Mouse (Mus musculus) stomach, embryonic 14.5 days (tissue): ENCODE data around the gene Ensa. TPM values are rescaled to one million over a fixed set of nuclear protein-coding genes. Genes with fewer than 3 reads are reported as not detected.

Source experiments
- ATAC-seq: fragments of 200-750 bp; cut with Nextera tagmentation; 2 replicates; pipeline ENCODE4 v1.8.0; 2017; ENCODE audit warnings: low read depth, moderate TSS enrichment; ENCODE audit not compliant: insufficient number of reproducible peaks, insufficient read depth, low FRiP score
- H3K27ac ChIP-seq: fragments of 300-500 bp; sonication (generic); 2 replicates; pipeline ENCODE4 v1.5.1; 2014; ENCODE audit warnings: mild to moderate bottlenecking, low read length, moderate library complexity, mixed read lengths
- H3K27me3 ChIP-seq: fragments of 300-500 bp; sonication (generic); 2 replicates; pipeline ENCODE4 v1.6.1; 2014; ENCODE audit warnings: low read length, control low read depth, mixed read lengths; ENCODE audit not compliant: control insufficient read depth, insufficient read depth
- H3K36me3 ChIP-seq: fragments of 300-500 bp; sonication (generic); 2 replicates; pipeline ENCODE4 v1.6.1; 2014; ENCODE audit warnings: mild to moderate bottlenecking, control low read depth, low read length, moderate library complexity, mixed read lengths; ENCODE audit not compliant: control insufficient read depth, insufficient read depth
- H3K4me1 ChIP-seq: fragments of 300-500 bp; sonication (generic); 2 replicates; pipeline ENCODE4 v1.6.1; 2014; ENCODE audit warnings: low read length, control low read depth, mixed read lengths; ENCODE audit not compliant: control insufficient read depth, insufficient read depth
- H3K4me2 ChIP-seq: fragments of 300-500 bp; sonication (generic); replicated peaks from 2 replicates; pipeline ENCODE4 v1.6.1; 2014; ENCODE audit warnings: low read depth, low read length, control low read depth
- H3K4me3 ChIP-seq: fragments of 300-500 bp; sonication (generic); 2 replicates; pipeline ENCODE4 v1.5.1; 2014; ENCODE audit warnings: low read depth, low read length, control low read depth
- H3K9ac ChIP-seq: fragments of 300-500 bp; sonication (generic); replicated peaks from 2 replicates; pipeline ENCODE4 v1.6.1; 2014; ENCODE audit warnings: low read depth, mild to moderate bottlenecking, control low read depth, low read length, moderate library complexity, mixed read lengths
- H3K9me3 ChIP-seq: fragments of 300-500 bp; sonication (generic); 2 replicates; pipeline ENCODE4 v1.6.1; 2016; ENCODE audit warnings: low read depth, low read length, control low read depth; ENCODE audit not compliant: control insufficient read depth
- WGBS: fragments of 180-500 bp; shearing (Covaris S2); extraction: QIAGEN DNeasy Blood & Tissue Kit; methylation state at CpG from one replicate; pipeline ENCODE4 v1.1.7; 2014; 5-methylcytosine and 5-hydroxymethylcytosine counted together
- polyA plus RNA-seq: library from polyadenylated mRNA; unstranded; fragments of >200 nt; fragmentation: Nextera tagmentation; extraction: Ambion mirVana; gene quantifications from 2 replicates; pipeline ENCODE4 v1.2.1, GENCODE M21; 2014

Ensa gene
- polyA plus RNA-seq, 1 experiment from 2014 or later = 76.3 TPM

DNA sequence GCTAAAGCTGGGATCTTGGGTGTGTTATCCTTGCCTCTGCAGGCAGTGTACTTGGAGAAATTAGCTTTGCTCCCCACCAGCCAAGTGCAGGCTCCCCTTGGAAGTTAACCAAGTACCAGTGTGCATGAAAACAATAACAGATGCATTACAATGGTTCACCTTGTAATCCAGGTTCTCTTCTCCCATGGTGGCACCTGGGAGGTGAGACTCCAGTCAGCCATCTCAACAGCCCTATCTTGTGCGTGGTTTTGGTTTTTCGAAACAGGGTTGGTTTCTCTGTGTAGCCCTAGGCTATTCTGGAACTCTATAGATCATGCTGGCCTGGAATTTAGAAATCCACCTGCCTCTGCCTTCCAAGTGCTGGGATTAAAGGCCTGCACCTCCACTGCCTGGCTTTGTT is 38.7 kb downstream of the Ensa start:
- WGBS = 89% methylated on average over 2 of the region's 2 CpGs
- peaks cover 39% of the 10 kb centered on the region for H3K36me3 ChIP-seq
- no peaks in the 10 kb centered on the region for H3K9me3 ChIP-seq
- H3K4me3 ChIP-seq = no peak overlapping the region
- no peak overlapping the region for H3K9ac ChIP-seq
- H3K27ac ChIP-seq = peak overlapping the region; percentile 23; the same call in 1 of the 2 replicates
- H3K4me2 ChIP-seq = no peak overlapping the region
- ATAC-seq = no peak
- H3K27me3 ChIP-seq = no peaks in the 10 kb centered on the region
- H3K4me1 ChIP-seq = peaks cover 63% of the 10 kb centered on the region

DNA sequence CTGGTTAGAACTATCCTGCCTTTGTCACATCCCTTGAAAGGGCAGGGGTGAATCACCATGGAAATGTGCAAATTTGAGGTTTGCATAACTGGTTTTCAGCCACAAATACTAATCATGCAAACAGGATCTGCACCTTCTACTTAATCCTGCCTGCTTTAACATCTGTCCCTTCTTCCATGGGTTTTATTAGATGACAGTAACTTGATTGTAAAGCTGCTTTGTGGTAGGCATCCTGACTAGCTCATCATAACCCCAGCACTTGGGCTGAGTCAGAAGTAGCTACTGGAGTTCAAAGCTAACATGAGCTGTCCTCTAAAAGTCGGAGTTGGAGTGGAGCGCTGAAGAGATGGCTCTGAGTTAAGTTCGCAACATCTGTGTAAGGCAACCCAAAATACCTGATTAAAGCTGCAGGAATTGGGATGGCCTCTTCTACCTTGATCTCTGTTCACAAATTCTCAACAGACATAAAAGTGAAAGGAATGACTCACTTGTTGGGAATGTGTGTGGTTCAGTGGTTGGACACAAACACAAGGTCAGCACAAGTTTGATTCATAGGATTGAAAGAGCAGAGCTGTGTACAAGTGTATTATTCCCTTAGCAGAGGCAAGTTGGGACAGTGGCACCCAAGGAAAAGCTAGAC is 39.3 kb downstream of the Ensa start:
- H3K27me3 ChIP-seq = no peaks in the 10 kb centered on the region
- H3K4me1 ChIP-seq = peaks cover 67% of the 10 kb centered on the region
- WGBS = 81% methylated on average over 3 of the region's 3 CpGs
- peak overlapping the region; percentile 33; the same call in 1 of the 2 replicates for H3K27ac ChIP-seq
- no peak overlapping the region for H3K4me3 ChIP-seq
- peaks cover 41% of the 10 kb centered on the region for H3K36me3 ChIP-seq
- no peak overlapping the region for H3K4me2 ChIP-seq
- no peak for ATAC-seq
- no peak overlapping the region for H3K9ac ChIP-seq
- H3K9me3 ChIP-seq = no peaks in the 10 kb centered on the region

DNA sequence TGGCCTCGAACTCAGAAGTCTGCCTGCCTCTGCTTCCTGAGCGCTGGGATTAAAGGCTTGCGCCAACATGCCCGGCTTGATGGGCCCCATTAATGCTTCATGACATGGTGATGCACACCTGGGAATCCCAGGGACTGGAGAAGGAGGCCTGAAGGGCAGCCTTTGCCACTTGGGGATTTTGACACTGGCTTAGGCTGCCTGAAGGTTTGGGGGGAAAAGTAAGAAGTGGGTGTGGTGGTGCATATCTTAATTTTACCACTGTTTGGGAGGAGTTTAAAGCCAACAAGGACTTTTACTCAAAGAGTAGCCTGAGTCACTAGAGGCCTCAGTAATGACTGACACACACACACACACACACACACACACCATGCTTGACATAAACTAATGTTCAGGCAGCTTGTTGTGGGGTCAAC is 40.2 kb downstream of the Ensa start:
- Histone ChIP-seq H3K36me3 (peaks cover 46% of the 10 kb centered on the region), H3K4me1 (peaks cover 67% of the 10 kb centered on the region), H3K27me3 (no peaks in the 10 kb centered on the region), H3K9me3 (no peaks in the 10 kb centered on the region), H3K4me2 (no peak overlapping the region), H3K9ac (no peak overlapping the region), H3K27ac (no peak overlapping the region), H3K4me3 (no peak overlapping the region)
- ATAC-seq = no peak
- 82% methylated on average over 4 of the region's 4 CpGs for WGBS

DNA sequence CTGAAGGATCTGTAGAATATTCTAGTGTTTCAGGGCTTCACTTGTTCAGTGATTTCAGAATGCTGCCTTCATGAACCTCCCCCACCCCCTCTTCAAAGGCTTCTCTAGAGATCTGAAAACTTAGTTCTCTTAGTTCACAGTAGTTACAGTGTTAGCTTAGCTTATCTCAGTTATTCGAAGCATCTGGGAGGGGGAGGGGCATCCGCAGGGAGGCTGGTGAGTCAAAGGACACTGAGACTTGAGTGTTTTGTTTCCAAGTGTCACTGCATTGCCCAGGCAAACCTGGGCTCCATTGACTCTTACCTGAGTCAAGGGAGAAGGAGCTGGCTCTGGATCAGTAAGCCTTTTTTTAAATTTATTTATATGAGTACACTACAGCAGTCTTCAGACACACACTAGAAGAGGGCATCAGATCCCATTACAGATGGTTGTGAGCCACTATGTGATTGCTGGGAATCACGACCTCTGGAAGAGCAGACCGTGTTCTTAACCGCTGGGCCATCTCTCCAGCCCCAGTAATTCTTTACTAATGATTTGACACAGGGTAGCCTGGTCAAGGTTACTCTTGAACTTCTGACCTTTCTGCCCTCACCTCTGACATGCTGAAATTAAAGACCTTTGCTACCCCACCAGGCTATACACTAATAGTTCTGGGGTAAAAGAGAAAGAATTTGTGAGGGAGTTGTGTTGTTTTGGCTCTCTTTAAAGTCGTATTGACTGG is 41.5 kb downstream of the Ensa start:
- Histone ChIP-seq H3K27me3 (no peaks in the 10 kb centered on the region), H3K27ac (peak overlapping the region; percentile 55; the same call in 1 of the 2 replicates), H3K36me3 (peaks cover 34% of the 10 kb centered on the region), H3K9ac (no peak overlapping the region), H3K4me3 (no peak overlapping the region), H3K4me1 (peaks cover 56% of the 10 kb centered on the region), H3K4me2 (no peak overlapping the region), H3K9me3 (no peaks in the 10 kb centered on the region)
- ATAC-seq = peak; percentile 54
- 21% methylated on average over 6 of the region's 6 CpGs for WGBS

DNA sequence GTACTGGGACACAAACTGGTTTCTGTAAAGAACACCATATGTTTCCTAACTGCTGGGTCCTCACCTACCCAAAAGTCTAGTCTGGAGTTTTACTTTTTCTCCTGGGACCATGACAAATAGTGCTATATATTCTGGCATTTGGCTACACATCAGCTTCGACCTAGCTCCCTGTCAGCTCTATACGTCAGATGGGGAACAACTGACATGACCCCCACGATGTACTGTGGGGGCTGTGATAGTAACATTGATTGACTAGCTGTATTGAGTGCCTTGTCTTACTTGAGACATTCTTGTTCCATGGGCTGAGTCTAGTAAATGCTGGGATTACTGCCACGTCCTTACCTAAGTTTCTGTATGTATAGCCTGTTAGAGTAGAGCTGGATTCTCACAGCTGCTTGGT is 42.7 kb downstream of the Ensa start:
- no peaks in the 10 kb centered on the region for H3K9me3 ChIP-seq
- H3K9ac ChIP-seq = no peak overlapping the region
- peak overlapping the region; percentile 91; the same call in 1 of the 2 replicates for H3K27ac ChIP-seq
- no peaks in the 10 kb centered on the region for H3K27me3 ChIP-seq
- no peak for ATAC-seq
- peak overlapping the region; percentile 25; the same call in 1 of the 2 replicates for H3K4me2 ChIP-seq
- no peak overlapping the region for H3K4me3 ChIP-seq
- H3K4me1 ChIP-seq = peaks cover 56% of the 10 kb centered on the region
- 19% methylated on average over 4 of the region's 4 CpGs for WGBS
- H3K36me3 ChIP-seq = peaks cover 22% of the 10 kb centered on the region

DNA sequence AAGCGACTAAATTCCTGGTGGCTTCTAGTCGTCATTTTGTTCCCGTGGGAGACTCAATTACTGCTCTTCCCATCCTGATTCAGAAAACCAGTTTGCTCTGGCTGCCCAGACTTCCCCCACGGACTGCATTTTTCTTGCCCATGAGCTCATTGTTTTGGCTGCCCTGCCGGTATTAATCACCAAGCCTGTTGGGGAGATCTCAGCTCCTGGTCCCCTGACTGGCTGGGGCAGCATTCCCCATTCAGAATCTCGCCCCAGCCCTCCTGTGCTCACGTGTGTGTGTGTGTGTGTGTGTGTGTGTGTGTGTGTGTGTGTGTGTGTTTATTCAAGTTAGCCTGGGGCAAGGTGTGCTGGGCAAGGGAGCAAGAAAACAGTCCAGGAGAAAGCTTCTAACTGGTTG is 43.2 kb downstream of the Ensa start:
- Histone ChIP-seq H3K27me3 (no peaks in the 10 kb centered on the region), H3K27ac (peak overlapping the region; percentile 91), H3K4me1 (peaks cover 57% of the 10 kb centered on the region), H3K36me3 (peaks cover 18% of the 10 kb centered on the region), H3K4me3 (no peak overlapping the region), H3K9me3 (no peaks in the 10 kb centered on the region), H3K4me2 (no peak overlapping the region), H3K9ac (no peak overlapping the region)
- 11% methylated on average over 7 of the region's 7 CpGs for WGBS
- ATAC-seq = peak; percentile 53

DNA sequence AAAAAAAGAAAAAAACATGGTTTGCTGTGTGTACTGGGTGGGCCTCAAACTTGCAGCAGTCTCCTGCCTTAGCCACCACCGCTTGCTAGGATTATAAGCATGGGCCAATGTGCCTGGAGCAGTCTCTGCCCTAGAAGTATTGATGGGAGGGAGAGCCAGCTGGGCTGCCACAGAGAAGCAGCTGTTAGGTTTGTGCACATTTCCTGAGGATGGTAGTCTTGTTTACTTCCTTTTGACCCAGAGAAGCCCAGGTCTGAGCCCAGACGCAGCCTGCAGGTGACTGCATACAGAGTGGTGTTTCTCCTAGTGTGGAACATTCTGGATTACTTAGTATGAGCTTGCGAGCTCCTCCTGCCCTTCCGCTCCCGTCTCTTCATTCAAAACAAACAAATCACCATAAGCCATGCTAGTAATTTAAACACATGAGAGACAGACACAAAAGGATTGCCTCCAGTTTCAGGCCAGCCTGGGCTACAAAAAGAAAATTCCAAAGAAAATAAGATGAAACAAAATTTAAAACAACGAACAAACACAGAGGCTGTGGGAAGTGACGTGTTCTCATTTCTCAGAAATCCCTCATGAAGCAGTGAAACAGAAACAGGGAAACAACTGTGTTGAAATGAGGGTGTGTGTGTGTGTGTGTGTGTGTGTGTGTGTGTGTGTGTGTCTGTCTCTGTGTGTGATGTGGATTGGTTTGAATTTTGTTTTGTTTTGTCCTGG is 44.0 kb downstream of the Ensa start:
- H3K4me3 ChIP-seq = no peak overlapping the region
- no peak for ATAC-seq
- 57% methylated on average over 7 of the region's 7 CpGs for WGBS
- peaks cover 12% of the 10 kb centered on the region for H3K36me3 ChIP-seq
- no peaks in the 10 kb centered on the region for H3K27me3 ChIP-seq
- peaks cover 64% of the 10 kb centered on the region for H3K4me1 ChIP-seq
- H3K9ac ChIP-seq = no peak overlapping the region
- H3K4me2 ChIP-seq = no peak overlapping the region
- H3K9me3 ChIP-seq = no peaks in the 10 kb centered on the region
- H3K27ac ChIP-seq = peak overlapping the region; percentile 91

DNA sequence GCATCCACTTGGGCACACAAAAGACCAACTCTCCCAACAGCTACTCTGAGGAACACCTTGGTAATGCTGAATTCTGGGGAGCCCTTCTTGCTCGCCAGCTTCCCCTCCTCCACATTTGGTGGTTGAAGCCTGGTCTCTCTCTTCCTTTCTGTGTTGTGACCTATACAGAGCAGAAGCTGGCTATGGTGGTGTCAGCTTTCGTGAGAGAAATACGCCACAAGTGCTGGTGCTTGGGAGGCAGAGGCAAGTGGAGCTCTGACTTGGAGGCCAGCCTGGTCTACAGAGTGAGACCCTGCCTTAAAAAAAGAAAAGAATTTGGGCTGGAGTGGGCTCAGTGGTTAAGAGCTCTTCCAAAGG is 44.5 kb downstream of the Ensa start:
- peaks cover 7% of the 10 kb centered on the region for H3K36me3 ChIP-seq
- no peak for ATAC-seq
- no peak overlapping the region for H3K9ac ChIP-seq
- WGBS = 97% methylated on average over 3 of the region's 3 CpGs
- H3K4me3 ChIP-seq = no peak overlapping the region
- 0 out of 2 replicates have a peak overlapping the region, but pooled peaks have one; percentile 39 for H3K27ac ChIP-seq
- H3K9me3 ChIP-seq = no peaks in the 10 kb centered on the region
- peaks cover 67% of the 10 kb centered on the region for H3K4me1 ChIP-seq
- H3K27me3 ChIP-seq = no peaks in the 10 kb centered on the region
- H3K4me2 ChIP-seq = no peak overlapping the region
